Mouse (Mus musculus) spleen, embryonic (tissue): ENCODE results near the gene Pecam1.
"Not testable (repeated sequence)": the region's sequence is repeated elsewhere in the genome, so short reads cannot be mapped to it uniquely, and the experiment has no call there.

Experiments used
- CTCF ChIA-PET: fragments of 350-600 bp; sonication (Branson Sonifier 250); formaldehyde crosslinking; loops from one replicate; lab custom pipeline; 2022; lab: Charles Lee

The Pecam1 gene

DNA sequence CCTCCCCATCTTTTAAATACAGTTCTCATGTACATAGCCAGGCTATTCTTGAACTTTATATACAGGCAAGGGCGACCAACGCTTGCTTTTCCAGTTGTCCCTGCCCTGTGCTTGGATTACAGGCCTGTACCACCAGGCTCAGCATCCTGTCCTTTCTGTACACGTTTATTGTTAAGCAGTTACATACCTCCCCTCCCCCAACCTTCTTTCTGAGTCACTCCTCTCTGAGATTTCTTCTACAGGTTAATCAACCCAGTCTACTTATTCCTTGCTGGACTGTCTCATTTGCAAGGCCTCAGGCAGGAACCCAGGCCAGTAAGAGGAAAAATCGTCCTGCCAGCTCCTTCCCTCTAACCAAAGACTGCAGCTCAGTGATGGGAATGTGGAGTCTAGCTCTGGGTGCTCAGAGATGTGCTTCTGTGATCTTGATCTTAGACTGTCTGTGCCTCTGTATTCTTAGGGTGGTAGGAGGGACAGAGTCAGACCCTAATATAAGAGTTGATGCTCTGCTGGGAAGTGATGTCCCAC lies 79.4 kb downstream of the Pecam1 start:
- CTCF ChIA-PET: no interaction called here

DNA sequence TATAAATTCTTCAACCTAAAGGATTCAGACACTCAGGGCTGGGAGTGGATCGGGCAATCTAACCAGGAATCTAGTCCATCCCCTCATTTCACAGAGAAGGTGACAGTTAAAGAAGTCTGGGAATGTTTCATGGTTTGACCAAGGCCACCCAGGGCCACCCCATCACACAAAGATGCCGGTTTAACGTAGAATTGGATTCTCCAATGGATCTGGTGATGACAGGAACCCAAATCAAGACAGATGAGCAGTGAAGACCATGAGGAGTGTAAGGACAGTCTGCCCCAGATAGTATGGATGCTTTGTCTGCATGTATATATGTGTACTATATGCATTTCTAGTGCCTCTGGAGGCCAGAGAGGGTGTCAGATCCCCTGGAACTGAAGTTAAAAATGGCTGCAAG lies 80.2 kb downstream of the Pecam1 start:
- CTCF ChIA-PET: interaction anchor here (0.6 kb wide), 1 partner anchor 12 kb away, joined by 7 read pairs; no protein-coding TSS in a partner anchor

DNA sequence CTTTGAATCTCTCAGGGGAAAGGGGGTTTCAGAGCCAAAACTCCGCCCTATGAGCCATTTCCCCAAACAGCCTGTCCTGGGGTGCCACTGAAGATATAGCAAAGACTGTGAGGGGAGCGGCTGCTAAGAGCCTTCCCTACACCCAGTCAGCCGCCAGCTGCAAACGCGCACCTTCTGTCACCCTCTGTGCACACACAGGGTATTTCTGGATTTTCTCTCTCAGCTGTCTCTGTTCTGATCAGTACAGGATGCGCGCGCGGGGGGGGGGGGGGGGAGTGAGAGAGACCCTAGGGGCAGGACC lies 80.6 kb downstream of the Pecam1 start:
- CTCF ChIA-PET: interaction anchor here (0.6 kb wide), 2 partner anchors 11 to 520 kb away, joined by 3 to 7 read pairs; partner anchors contain the start of gene Nol11

GRCm38 (mm10) chr11:106669102-106669872 lies 81.1 kb downstream of the Pecam1 start:
- CTCF ChIA-PET: interaction anchor here (0.6 kb wide), 2 partner anchors 11 to 520 kb away, joined by 3 to 7 read pairs; partner anchors contain the start of gene Nol11

GRCm38 (mm10) chr11:106668336-106668735 lies 82.1 kb downstream of the Pecam1 start:
- CTCF ChIA-PET: no interaction called here

DNA sequence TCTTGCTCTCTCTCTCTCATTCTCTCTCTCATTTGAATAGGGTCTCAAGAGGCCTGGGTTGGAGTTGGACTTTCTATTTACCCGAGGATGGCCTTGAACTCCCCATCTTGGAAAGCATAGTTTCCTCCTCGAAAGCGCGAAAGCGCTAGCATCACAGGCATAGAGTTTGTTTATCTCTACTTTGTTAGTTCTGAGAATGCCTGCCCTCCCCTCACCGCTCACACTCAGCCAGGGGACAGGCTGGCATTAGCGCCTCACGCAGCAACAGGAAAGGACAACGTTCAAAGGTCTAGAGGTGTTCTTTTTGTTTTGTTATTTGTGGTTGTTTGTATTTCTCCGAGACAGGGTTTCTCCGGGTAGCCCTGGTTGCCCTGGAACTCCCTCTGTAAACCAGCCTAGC lies 82.6 kb downstream of the Pecam1 start:
- CTCF ChIA-PET: no interaction called here

- CTCF ChIA-PET: no interaction called here
Measured at GRCm38 (mm10) chr11:106666470-106667107, 83.8 kb downstream of the Pecam1 start.

- CTCF ChIA-PET: no interaction called here
Measured at GRCm38 (mm10) chr11:106665841-106666240, 84.6 kb downstream of the Pecam1 start.

- CTCF ChIA-PET: interaction anchor here (0.6 kb wide), 1 partner anchor 121 kb away, joined by 5 read pairs; no protein-coding TSS in a partner anchor
Measured at GRCm38 (mm10) chr11:106665328-106665727, 85.1 kb downstream of the Pecam1 start.

DNA sequence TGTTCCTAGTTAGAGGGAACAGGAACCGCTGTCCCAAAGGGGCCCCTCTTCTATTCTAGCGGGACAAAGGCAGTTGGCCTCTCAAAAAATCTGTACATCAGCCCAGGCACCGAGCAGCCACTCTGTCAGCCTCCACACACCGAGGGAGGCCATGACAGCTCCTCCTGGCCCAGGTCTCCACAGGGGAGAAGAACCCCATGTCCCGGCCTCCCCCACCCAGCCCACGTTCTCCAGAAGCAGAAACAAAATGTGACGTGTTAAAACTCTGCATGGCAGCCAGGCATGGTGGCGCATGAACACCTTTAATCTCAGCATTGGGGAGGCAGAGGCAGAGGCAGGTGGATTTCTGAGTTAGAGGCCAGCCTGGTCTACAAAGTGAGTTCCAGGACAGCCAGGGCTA lies 85.7 kb downstream of the Pecam1 start:
- CTCF ChIA-PET: interaction anchor here (0.6 to 0.9 kb wide), 2 partner anchors 10 to 121 kb away, joined by 3 to 5 read pairs; no protein-coding TSS in a partner anchor

DNA sequence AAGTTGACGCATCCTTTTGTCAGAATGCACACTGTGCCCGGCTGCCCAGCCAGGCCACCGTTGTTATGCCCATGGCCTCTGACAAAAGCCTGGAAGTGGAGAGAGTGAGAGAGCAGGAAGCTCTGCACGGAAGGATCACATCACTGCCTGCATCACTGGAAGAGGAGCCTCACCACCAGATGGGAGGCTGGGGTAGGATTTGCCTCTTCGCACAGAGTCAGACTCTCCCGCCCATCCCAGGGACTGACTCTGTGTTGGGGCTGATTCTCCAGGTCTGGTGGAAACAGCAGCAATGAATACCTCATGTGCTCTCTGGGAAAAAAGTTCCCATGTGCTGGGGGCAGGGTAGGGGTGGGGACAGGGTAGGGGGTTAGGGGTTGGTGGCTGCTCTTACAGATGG lies 86.6 kb downstream of the Pecam1 start:
- CTCF ChIA-PET: interaction anchor here (0.8 to 0.9 kb wide), 2 partner anchors 11 to 32 kb away, joined by 3 to 6 read pairs; no protein-coding TSS in a partner anchor

- CTCF ChIA-PET: no interaction called here
Measured at GRCm38 (mm10) chr11:106662634-106663407, 87.6 kb downstream of the Pecam1 start.

GRCm38 (mm10) chr11:106660453-106661081 lies 89.9 kb downstream of the Pecam1 start:
- CTCF ChIA-PET: no interaction called here

GRCm38 (mm10) chr11:106659598-106660295 lies 90.7 kb downstream of the Pecam1 start:
- CTCF ChIA-PET: no interaction called here

DNA sequence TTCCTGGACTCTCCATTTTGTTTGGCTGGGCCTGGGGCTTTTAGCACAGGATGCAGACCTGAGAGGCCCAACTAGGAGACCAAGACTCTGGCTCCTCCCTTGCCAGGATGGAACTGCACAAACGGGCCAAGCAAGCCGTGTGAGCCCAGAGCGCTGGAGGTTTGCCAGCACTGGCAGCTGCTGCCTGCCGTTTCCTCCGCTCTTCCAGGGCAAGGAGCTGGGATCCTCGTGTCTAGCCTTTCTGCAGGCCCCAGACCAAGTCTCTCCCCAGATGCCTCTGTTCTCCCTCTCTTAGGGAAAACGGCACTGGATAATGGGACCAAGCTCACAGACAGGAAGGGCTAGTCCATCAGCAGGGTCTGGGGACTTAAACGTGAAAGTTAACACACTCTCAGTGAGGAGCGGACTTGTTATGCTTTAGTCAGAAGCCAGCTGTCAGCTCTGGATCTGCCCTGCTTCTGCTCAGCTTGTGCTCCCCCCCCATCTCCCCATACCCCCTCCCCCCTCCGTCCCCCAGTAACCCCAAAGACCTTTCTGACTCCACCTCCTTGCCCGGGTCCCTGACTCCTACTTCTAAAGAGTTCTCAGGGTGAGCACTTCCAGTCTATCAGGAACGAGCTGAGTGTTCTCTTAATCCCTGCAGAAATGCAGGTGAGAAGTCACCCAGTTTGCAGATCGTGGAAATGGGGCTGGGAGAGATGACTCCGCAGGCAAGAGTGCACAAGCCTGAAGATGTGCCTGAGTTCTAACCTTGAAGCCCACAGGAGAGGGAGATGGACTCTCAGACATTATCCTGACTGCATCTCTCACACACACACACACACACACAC lies 92.2 kb downstream of the Pecam1 start:
- CTCF ChIA-PET: interaction anchor here (0.6 to 0.9 kb wide), 3 partner anchors 12 to 84 kb away, joined by 3 to 7 read pairs (median 4); no protein-coding TSS in a partner anchor

DNA sequence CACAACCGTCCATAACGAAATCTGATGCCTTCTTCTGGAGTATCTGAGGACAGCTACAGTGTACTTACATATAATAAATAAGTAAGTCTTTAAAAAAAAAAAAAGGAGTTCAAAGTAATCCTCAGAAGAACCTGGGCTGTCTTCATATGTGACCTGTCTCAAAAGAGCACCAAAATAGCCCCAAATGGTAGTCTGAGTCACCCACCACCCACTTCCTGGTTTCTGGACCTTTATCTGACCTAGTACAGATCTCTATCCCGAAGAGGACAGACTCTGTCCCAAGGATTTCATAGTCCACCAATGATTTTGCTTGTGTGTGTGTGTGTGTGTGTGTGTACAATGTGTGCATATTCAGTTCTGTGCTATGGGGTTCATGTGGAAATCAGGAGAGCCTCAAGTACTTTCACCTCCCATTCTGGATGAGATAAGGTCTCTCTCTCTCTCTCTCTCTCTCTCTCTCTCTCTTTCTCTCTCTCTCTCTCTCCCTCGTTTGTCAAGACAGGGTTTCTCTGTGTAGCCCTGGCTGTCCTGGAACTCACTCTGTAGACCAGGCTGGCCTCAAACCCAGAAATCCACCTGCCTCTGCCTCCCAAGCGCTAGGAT lies 93.4 kb downstream of the Pecam1 start:
- CTCF ChIA-PET: not testable (repeated sequence)

DNA sequence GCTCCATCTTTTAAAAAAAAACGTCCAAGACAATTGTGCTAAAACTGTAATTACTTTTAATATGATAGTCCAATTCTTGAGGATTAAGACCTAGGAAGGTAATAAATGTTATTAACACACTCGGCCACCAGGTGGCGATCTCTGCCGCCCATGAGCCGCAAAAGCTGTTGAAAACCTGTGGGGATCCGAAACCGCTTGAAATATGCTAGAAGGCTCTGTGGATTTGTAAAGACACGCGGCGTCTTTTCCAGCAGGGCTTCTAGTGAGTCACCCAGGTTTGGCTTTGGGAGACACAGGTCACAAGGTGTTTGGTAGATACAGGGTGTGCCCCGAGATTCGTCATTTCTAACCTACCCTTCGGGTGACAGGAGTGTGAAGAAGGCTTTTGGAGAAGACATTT lies 102.1 kb downstream of the Pecam1 start:
- CTCF ChIA-PET: interaction anchor here (0.6 to 1.4 kb wide), 6 partner anchors 65 to 260 kb away, joined by 3 to 9 read pairs (median 4); no protein-coding TSS in a partner anchor

DNA sequence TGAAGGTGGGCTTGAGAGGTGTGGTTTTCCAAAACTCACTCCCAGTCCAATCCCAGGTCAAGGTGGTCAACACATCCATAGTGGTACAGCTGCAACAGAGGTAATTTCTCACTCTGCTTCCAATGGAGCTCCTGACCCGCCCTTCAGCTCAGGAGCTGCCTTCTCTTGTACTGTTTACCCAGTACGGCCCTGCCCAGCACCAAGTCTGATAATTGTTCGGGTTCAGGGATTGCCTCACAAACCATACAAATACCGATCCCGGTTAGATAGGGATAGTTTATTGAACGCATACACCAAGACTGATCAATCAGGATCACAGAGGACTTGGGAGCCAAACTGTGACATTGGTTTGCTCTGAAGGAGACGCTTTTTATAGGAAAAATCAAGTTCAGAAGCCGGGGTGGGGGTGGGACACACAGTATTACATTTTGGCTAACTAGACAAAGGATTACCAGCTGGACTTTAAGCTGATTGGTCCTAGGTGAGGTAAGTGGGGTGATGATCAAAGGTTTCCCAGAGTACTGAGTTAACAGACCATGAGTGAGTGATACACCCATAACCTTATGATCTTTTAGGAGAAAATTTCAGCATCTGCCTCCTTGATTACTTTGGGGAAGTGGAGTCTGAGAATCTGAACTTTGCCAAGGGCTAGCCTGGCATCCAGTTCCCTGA lies 107.3 kb downstream of the Pecam1 start:
- CTCF ChIA-PET: no interaction called here

- CTCF ChIA-PET: no interaction called here
Measured at GRCm38 (mm10) chr11:106641580-106641979, 108.8 kb downstream of the Pecam1 start.
